In the genomic region with DNA sequence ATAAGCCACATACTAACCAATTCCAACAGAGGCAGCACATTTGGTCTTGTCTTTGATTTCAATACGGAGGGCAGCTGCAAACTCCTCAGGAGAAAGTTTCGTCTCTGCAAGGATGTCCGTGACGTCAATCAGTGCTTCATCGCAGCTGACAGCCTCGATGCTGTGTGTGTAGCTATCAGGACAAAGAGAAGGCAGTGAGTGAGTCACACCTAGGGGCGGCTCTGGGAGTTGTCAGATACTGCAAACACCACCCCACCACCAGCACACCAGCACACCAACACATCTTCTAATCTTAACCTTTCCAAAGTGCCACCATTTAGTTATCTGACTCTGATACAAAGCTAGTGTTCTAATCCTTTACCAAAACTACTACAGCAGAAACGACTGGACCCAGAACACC, we compare ENCODE assay signal across 22 mouse cellular contexts.
"Had no signal": no experiment of that assay in that cellular context is flagged by ENCODE, and none has a peak within 500 bp of the region (broad histone marks: within the 10 kb centered on the region; RNA-seq: fewer than 3 reads in every experiment).

No protein-coding gene starts in this region.

- ATAC-seq: midbrain, embryonic 13.5 days; midbrain, embryonic 16.5 days had no signal

- H3K27me3 ChIP-seq: kidney, embryonic 15.5 days; liver, embryonic 15.5 days; lung, embryonic 15.5 days; megakaryocyte, embryonic 14.5 days; midbrain, embryonic 13.5 days; neural tube, embryonic 13.5 days had no signal

- H3K27ac ChIP-seq: kidney, embryonic 15.5 days; left cerebral cortex, adult 2 months; liver, embryonic 15.5 days; lung, embryonic 15.5 days; midbrain, embryonic 10.5 days; midbrain, embryonic 13.5 days; neural tube, embryonic 13.5 days; stomach, postnatal 0 days had no signal

- H3K4me1 ChIP-seq: kidney, embryonic 15.5 days; liver, embryonic 15.5 days; lung, embryonic 15.5 days; megakaryocyte, embryonic 14.5 days; midbrain, embryonic 10.5 days; midbrain, embryonic 13.5 days; neural tube, embryonic 13.5 days had no signal

- H3K9me3 ChIP-seq: kidney, embryonic 15.5 days; liver, embryonic 15.5 days; lung, embryonic 15.5 days; megakaryocyte, embryonic 14.5 days; midbrain, embryonic 10.5 days; midbrain, embryonic 13.5 days; neural tube, embryonic 13.5 days had no signal

- DNase-seq: kidney, adult 8-10 months; kidney, postnatal 10 days; kidney, postnatal 36 days; lung, adult 18-20 months; lung, postnatal 10 days; lung, postnatal 36 days; retina, postnatal 1 day; right cerebral cortex, postnatal 4 days; thymus, adult 2 months; thymus, postnatal 14 days; thymus, postnatal 4 days had no signal

- H3K9ac ChIP-seq: kidney, embryonic 15.5 days; liver, embryonic 15.5 days; lung, embryonic 15.5 days; midbrain, embryonic 13.5 days; neural tube, embryonic 13.5 days had no signal

- H3K4me3 ChIP-seq: kidney, embryonic 15.5 days; left cerebral cortex, adult 2 months; liver, embryonic 15.5 days; lung, embryonic 15.5 days; megakaryocyte, embryonic 14.5 days; midbrain, embryonic 10.5 days; midbrain, embryonic 13.5 days; myocyte; neural tube, embryonic 13.5 days had no signal
